Mouse (Mus musculus) stomach, postnatal 0 days (tissue): Measurements from ENCODE around the gene Hip1r.

Source experiments
- CTCF ChIP-seq: IDR thresholded peaks from 2 replicates; pipeline ENCODE4 v1.5.1; 2016; ENCODE audit warnings: antibody characterized with exemption, low read depth, mild to moderate bottlenecking, moderate library complexity
- EP300 ChIP-seq: optimal IDR thresholded peaks from 2 replicates; pipeline ENCODE3; 2016; ENCODE audit warnings: antibody characterized with exemption

DNA sequence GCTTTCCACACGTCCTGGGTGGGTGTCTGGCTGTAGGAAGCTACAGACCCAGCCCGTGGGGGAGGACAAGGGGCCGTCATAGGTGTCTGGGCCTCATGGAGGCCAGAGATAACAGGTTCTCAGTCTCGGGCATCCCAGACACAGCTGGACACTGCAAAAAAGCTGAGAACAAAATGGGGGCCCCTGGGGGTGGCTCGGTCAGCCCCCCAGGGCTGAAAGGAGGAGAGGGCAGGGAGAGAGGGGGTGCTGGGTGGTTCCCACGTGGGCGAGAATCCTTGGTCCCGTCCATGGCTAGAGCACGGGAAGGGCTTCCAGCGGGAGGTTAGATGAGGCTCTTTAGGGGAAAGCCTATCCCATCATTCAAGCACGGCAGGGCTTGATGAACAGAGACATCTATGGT, 9.4 kb downstream of the Hip1r start:
- no peak for TF ChIP-seq CTCF
- TF ChIP-seq EP300 = no peak
